Mouse (Mus musculus): ENCODE data around the gene Slamf8. TPM values are rescaled to one million over a fixed set of nuclear protein-coding genes. Genes with fewer than 3 reads are reported as not detected.

The Slamf8 gene
- total RNA-seq (2012; rRNA removed) = not detected in 2 replicates

DNA sequence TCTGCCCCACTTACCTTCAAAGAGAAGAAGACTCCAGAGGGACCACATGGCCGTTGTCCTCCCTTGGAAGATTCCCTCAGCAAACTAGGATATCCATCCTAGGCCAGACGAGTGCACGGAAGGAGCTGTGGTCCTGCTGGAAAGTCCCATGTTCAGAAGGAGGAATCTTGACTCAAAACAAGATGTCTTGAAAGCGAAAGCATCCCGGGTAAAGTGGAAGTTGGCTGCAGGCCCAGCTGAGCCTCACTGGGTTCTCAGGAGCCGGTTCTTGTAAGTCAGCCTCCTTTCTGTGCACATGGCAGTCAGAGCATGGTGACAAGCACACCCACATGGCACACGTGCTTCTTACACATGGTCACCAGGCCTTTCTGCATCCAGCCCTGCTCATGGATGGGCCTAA lies at the start of gene Slamf8:
Gene Slamf8 (minus strand): TSS at position 184 of the 400 bp plus-strand sequence.
- H3K9ac ChIP-seq (ENCODE audit: insufficient read depth, low read depth, low read length, poor library complexity, severe bottlenecking) = no peak within 1 kb of the TSS
- H3K4me3 ChIP-seq (ENCODE audit: insufficient read depth in 1 of 2, low read depth in 1 of 2, low read length in 2 of 2, poor library complexity in 1 of 2, severe bottlenecking in 1 of 2) = no peak within 1 kb of the TSS
- H3K9me3 ChIP-seq (ENCODE audit: control insufficient read depth, insufficient read depth, low read depth, low read length) = no peaks in the 10 kb centered on the region
- in situ Hi-C loops (cut with MboI; ENCODE audit: low sequenced_read_pairs in 2 of 2, unreplicated experiment in 2 of 2) = no loop called here
- H3K36me3 ChIP-seq (ENCODE audit: control insufficient read depth, insufficient read depth, low read length, poor library complexity, severe bottlenecking) = no peaks in the 10 kb centered on the region
- no peak within 1 kb of the TSS for H3K27ac ChIP-seq (ENCODE audit: insufficient read depth, low read depth, low read length, poor library complexity, severe bottlenecking)
- no peak for DNase-seq (ENCODE audit: low read depth, low spot score)
- TF ChIP-seq CHD2 (IDR thresholded peaks at IDR 0.05; ENCODE audit: low read depth, low read length) (no peak), HCFC1 (IDR thresholded peaks at IDR 0.05; ENCODE audit: borderline replicate concordance, insufficient read depth, low read length) (no peak), ZNF384 (IDR thresholded peaks at IDR 0.05; ENCODE audit: low read depth, low read length) (no peak), MAFK (IDR thresholded peaks at IDR 0.05; ENCODE audit: insufficient read depth, low read depth, low read length) (no peak), ZC3H11A (IDR thresholded peaks at IDR 0.05; ENCODE audit: borderline replicate concordance, low read depth, low read length) (no peak)
- no peaks in the 10 kb centered on the region for H3K4me1 ChIP-seq (ENCODE audit: control insufficient read depth in 2 of 2, insufficient read depth in 2 of 2, low read length in 2 of 2, poor library complexity in 1 of 2)

DNA sequence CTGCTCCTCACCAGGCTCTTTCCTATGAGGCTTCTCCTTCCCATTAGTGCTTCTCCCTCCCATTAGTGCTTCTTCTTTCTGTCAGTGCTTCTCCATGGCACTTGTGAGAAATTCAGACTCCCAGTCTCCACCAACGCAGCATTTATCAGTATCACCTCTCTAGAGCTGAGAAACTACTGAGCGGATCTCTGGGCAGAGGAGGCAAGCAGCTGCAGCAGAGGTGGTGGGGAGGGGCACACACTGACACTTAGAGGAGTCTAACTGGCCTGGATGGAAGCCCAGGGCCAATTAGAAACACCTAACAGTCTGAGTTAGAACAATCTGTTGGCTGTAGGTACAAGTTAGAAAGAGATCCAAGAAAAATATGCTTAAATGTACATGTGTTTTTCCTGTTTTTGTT lies 48.4 kb upstream of the Slamf8 start:
- no peak overlapping the region for H3K4me3 ChIP-seq (ENCODE audit: insufficient read depth in 1 of 2, low read depth in 1 of 2, low read length in 2 of 2, poor library complexity in 1 of 2, severe bottlenecking in 1 of 2)
- in situ Hi-C loops (cut with MboI; ENCODE audit: low sequenced_read_pairs in 2 of 2, unreplicated experiment in 2 of 2) = loop anchor here (10.0 to 25.0 kb wide), 3 partner anchors 224 to 749 kb away; no protein-coding TSS in a partner anchor
- no peak for TF ChIP-seq HCFC1 (IDR thresholded peaks at IDR 0.05; ENCODE audit: borderline replicate concordance, insufficient read depth, low read length)
- TF ChIP-seq ZC3H11A (IDR thresholded peaks at IDR 0.05; ENCODE audit: borderline replicate concordance, low read depth, low read length) = no peak
- TF ChIP-seq ZNF384 (IDR thresholded peaks at IDR 0.05; ENCODE audit: low read depth, low read length) = no peak
- TF ChIP-seq CHD2 (IDR thresholded peaks at IDR 0.05; ENCODE audit: low read depth, low read length) = no peak
- no peak for TF ChIP-seq MAFK (IDR thresholded peaks at IDR 0.05; ENCODE audit: insufficient read depth, low read depth, low read length)

DNA sequence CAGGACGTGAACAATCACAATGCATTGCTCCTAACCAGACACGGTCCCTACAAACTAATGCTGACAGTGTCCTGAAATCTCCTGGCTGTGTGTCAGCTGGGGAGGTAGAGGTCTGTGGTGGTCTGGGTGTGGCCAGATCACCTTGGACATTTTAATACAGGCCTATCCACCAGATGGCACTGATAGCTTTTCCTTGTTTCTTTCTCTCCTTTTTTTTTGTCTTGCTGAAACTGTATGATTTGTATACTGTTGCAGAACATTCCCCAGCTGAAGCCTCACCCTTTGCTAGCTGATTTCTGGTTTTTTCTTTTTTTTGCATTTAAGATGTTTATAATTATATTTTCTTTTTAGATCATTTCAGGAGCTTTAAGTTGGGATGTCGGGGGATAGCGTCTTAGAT lies 47.4 kb upstream of the Slamf8 start:
- no peaks in the 10 kb centered on the region for H3K9me3 ChIP-seq (ENCODE audit: control insufficient read depth, insufficient read depth, low read depth, low read length)
- no peaks in the 10 kb centered on the region for H3K4me1 ChIP-seq (ENCODE audit: control insufficient read depth in 2 of 2, insufficient read depth in 2 of 2, low read length in 2 of 2, poor library complexity in 1 of 2)
- no peaks in the 10 kb centered on the region for H3K36me3 ChIP-seq (ENCODE audit: control insufficient read depth, insufficient read depth, low read length, poor library complexity, severe bottlenecking)
- H3K27ac ChIP-seq (ENCODE audit: insufficient read depth, low read depth, low read length, poor library complexity, severe bottlenecking) = no peak overlapping the region
- no peak overlapping the region for H3K4me3 ChIP-seq (ENCODE audit: insufficient read depth in 1 of 2, low read depth in 1 of 2, low read length in 2 of 2, poor library complexity in 1 of 2, severe bottlenecking in 1 of 2)
- H3K9ac ChIP-seq (ENCODE audit: insufficient read depth, low read depth, low read length, poor library complexity, severe bottlenecking) = no peak overlapping the region
- in situ Hi-C loops (cut with MboI; ENCODE audit: low sequenced_read_pairs in 2 of 2, unreplicated experiment in 2 of 2) = loop anchor here (10.0 to 25.0 kb wide), 3 partner anchors 223 to 750 kb away; no protein-coding TSS in a partner anchor
- DNase-seq (ENCODE audit: low read depth, low spot score) = no peak
- no peak for TF ChIP-seq ZNF384 (IDR thresholded peaks at IDR 0.05; ENCODE audit: low read depth, low read length)
- no peak for TF ChIP-seq MAFK (IDR thresholded peaks at IDR 0.05; ENCODE audit: insufficient read depth, low read depth, low read length)
- TF ChIP-seq ZC3H11A (IDR thresholded peaks at IDR 0.05; ENCODE audit: borderline replicate concordance, low read depth, low read length) = no peak
- TF ChIP-seq CHD2 (IDR thresholded peaks at IDR 0.05; ENCODE audit: low read depth, low read length) = no peak
- no peak for TF ChIP-seq HCFC1 (IDR thresholded peaks at IDR 0.05; ENCODE audit: borderline replicate concordance, insufficient read depth, low read length)

More for the DNA sequence above, 48.4 kb upstream of the Slamf8 start:
- no peaks in the 10 kb centered on the region for H3K9me3 ChIP-seq (ENCODE audit: control insufficient read depth, insufficient read depth, low read depth, low read length)
- no peak overlapping the region for H3K9ac ChIP-seq (ENCODE audit: insufficient read depth, low read depth, low read length, poor library complexity, severe bottlenecking)
- no peaks in the 10 kb centered on the region for H3K4me1 ChIP-seq (ENCODE audit: control insufficient read depth in 2 of 2, insufficient read depth in 2 of 2, low read length in 2 of 2, poor library complexity in 1 of 2)
- no peak for DNase-seq (ENCODE audit: low read depth, low spot score)
- no peaks in the 10 kb centered on the region for H3K36me3 ChIP-seq (ENCODE audit: control insufficient read depth, insufficient read depth, low read length, poor library complexity, severe bottlenecking)
- no peak overlapping the region for H3K27ac ChIP-seq (ENCODE audit: insufficient read depth, low read depth, low read length, poor library complexity, severe bottlenecking)

DNA sequence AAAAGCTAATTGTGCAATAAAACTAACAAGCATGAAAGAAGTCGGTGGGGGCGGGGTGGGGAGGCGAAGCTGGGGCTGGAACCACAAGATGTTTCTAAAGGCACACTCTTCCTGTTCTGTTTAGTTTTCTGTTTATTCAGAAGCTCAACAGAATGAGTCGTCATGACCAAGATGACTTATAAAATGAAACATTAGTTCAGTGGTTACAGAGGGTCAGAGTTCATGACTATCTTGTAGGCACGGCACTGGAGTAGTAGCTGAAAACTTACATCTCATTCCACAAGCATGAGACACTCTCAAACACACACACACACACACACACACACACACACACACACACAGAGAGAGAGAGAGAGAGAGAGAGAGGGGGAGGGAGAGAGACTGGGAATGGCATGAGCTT lies 45.9 kb upstream of the Slamf8 start:
- no peak for DNase-seq (ENCODE audit: low read depth, low spot score)
- H3K9me3 ChIP-seq (ENCODE audit: control insufficient read depth, insufficient read depth, low read depth, low read length) = no peaks in the 10 kb centered on the region
- no peaks in the 10 kb centered on the region for H3K4me1 ChIP-seq (ENCODE audit: control insufficient read depth in 2 of 2, insufficient read depth in 2 of 2, low read length in 2 of 2, poor library complexity in 1 of 2)
- no peak for TF ChIP-seq ZNF384 (IDR thresholded peaks at IDR 0.05; ENCODE audit: low read depth, low read length)
- TF ChIP-seq CHD2 (IDR thresholded peaks at IDR 0.05; ENCODE audit: low read depth, low read length) = no peak
- no peak for TF ChIP-seq MAFK (IDR thresholded peaks at IDR 0.05; ENCODE audit: insufficient read depth, low read depth, low read length)
- TF ChIP-seq ZC3H11A (IDR thresholded peaks at IDR 0.05; ENCODE audit: borderline replicate concordance, low read depth, low read length) = no peak
- TF ChIP-seq HCFC1 (IDR thresholded peaks at IDR 0.05; ENCODE audit: borderline replicate concordance, insufficient read depth, low read length) = no peak
- no peak overlapping the region for H3K27ac ChIP-seq (ENCODE audit: insufficient read depth, low read depth, low read length, poor library complexity, severe bottlenecking)
- H3K4me3 ChIP-seq (ENCODE audit: insufficient read depth in 1 of 2, low read depth in 1 of 2, low read length in 2 of 2, poor library complexity in 1 of 2, severe bottlenecking in 1 of 2) = no peak overlapping the region
- H3K36me3 ChIP-seq (ENCODE audit: control insufficient read depth, insufficient read depth, low read length, poor library complexity, severe bottlenecking) = no peaks in the 10 kb centered on the region
- in situ Hi-C loops (cut with MboI; ENCODE audit: low sequenced_read_pairs in 2 of 2, unreplicated experiment in 2 of 2) = loop anchor here (10.0 to 25.0 kb wide), 3 partner anchors 221 to 751 kb away; no protein-coding TSS in a partner anchor
- no peak overlapping the region for H3K9ac ChIP-seq (ENCODE audit: insufficient read depth, low read depth, low read length, poor library complexity, severe bottlenecking)
